Mouse (Mus musculus) left cerebral cortex, adult 11 months (tissue): ENCODE results near the gene Rarb.

Experiments used
- DNase-seq: peaks from one replicate; pipeline ENCODE4 v3.0.0; 2022; ENCODE audit warnings: low spot score

Gene Rarb

GRCm38 (mm10) chr14:16537433-16537832 lies 281.5 kb downstream of the Rarb start:
- DNase-seq: no peak

GRCm38 (mm10) chr14:16528631-16529030 lies 290.3 kb downstream of the Rarb start:
- DNase-seq: no peak

GRCm38 (mm10) chr14:16526120-16526519 lies 292.8 kb downstream of the Rarb start:
- no peak for DNase-seq

- DNase-seq: no peak
Measured at GRCm38 (mm10) chr14:16525137-16525924, 293.6 kb downstream of the Rarb start.

GRCm38 (mm10) chr14:16522852-16523251 lies 296.1 kb downstream of the Rarb start:
- no peak for DNase-seq

GRCm38 (mm10) chr14:16519588-16520167 lies 299.3 kb downstream of the Rarb start:
- DNase-seq: no peak

GRCm38 (mm10) chr14:16517958-16518357 lies 301.0 kb downstream of the Rarb start:
- no peak for DNase-seq

- DNase-seq: no peak
Measured at GRCm38 (mm10) chr14:16515731-16516130, 303.2 kb downstream of the Rarb start.

GRCm38 (mm10) chr14:16510574-16510973 lies 308.4 kb downstream of the Rarb start:
- DNase-seq: no peak

- no peak for DNase-seq
Measured at GRCm38 (mm10) chr14:16509825-16510224, 309.1 kb downstream of the Rarb start.

GRCm38 (mm10) chr14:16508760-16509159 lies 310.2 kb downstream of the Rarb start:
- no peak for DNase-seq

- no peak for DNase-seq
Measured at GRCm38 (mm10) chr14:16497226-16497661, 321.7 kb downstream of the Rarb start.

- DNase-seq: no peak
Measured at GRCm38 (mm10) chr14:16483656-16484380, 335.1 kb downstream of the Rarb start.

GRCm38 (mm10) chr14:16480621-16481020 lies 338.3 kb downstream of the Rarb start:
- no peak for DNase-seq

GRCm38 (mm10) chr14:16479521-16479920 lies 339.4 kb downstream of the Rarb start:
- DNase-seq: no peak

- DNase-seq: no peak
Measured at GRCm38 (mm10) chr14:16478606-16479323, 340.2 kb downstream of the Rarb start.

- no peak for DNase-seq
Measured at GRCm38 (mm10) chr14:16448269-16448987, 370.5 kb downstream of the Rarb start.

- DNase-seq: no peak
Measured at GRCm38 (mm10) chr14:16447587-16447986, 371.4 kb downstream of the Rarb start.

GRCm38 (mm10) chr14:16444859-16445258 lies 374.1 kb downstream of the Rarb start:
- DNase-seq: no peak

GRCm38 (mm10) chr14:16439385-16440126 lies 379.4 kb downstream of the Rarb start:
- no peak for DNase-seq

- no peak for DNase-seq
Measured at GRCm38 (mm10) chr14:16437386-16437785, 381.6 kb downstream of the Rarb start.
